Mouse (Mus musculus): ENCODE results near the gene Prkcb. TPM values are rescaled to one million over a fixed set of nuclear protein-coding genes. Genes with fewer than 3 reads are reported as not detected.

The Prkcb gene
- polyA plus RNA-seq, 1 experiment from 2014 or later, result 5.6 TPM

GRCm38 (mm10) chr7:122459203-122459965 is 170.8 kb downstream of the Prkcb start:
- Histone ChIP-seq H3K4me2 (replicated peaks) (no peak overlapping the region), H3K27me3 (no peaks in the 10 kb centered on the region), H3K9ac (no peak overlapping the region), H3K4me3 (no peak overlapping the region), H3K36me3 (no peaks in the 10 kb centered on the region), H3K27ac (no peak overlapping the region), H3K4me1 (no peaks in the 10 kb centered on the region), H3K9me3 (no peaks in the 10 kb centered on the region)
- 71% methylated on average over 9 of the region's 9 CpGs for WGBS
- peak; percentile 10; the same call in 1 of the 2 replicates for ATAC-seq (ENCODE audit: insufficient number of reproducible peaks, insufficient read depth, low FRiP score, low TSS enrichment)

- H3K4me2 ChIP-seq (replicated peaks), result no peak overlapping the region
- no peak overlapping the region for H3K27ac ChIP-seq
- no peak overlapping the region for H3K9ac ChIP-seq
- 54% methylated on average over 2 of the region's 2 CpGs for WGBS
- H3K4me3 ChIP-seq, result no peak overlapping the region
- H3K27me3 ChIP-seq, result no peaks in the 10 kb centered on the region
- no peak for ATAC-seq (ENCODE audit: insufficient number of reproducible peaks, insufficient read depth, low FRiP score, low TSS enrichment)
- H3K9me3 ChIP-seq, result no peaks in the 10 kb centered on the region
- no peaks in the 10 kb centered on the region for H3K36me3 ChIP-seq
- no peaks in the 10 kb centered on the region for H3K4me1 ChIP-seq
Measured at GRCm38 (mm10) chr7:122460020-122460419, 171.5 kb downstream of the Prkcb start.

- Histone ChIP-seq H3K4me1 (no peaks in the 10 kb centered on the region), H3K27me3 (no peaks in the 10 kb centered on the region), H3K4me2 (replicated peaks) (no peak overlapping the region), H3K9me3 (no peaks in the 10 kb centered on the region), H3K36me3 (no peaks in the 10 kb centered on the region), H3K27ac (no peak overlapping the region), H3K9ac (no peak overlapping the region), H3K4me3 (no peak overlapping the region)
- 49% methylated on average over 8 of the region's 8 CpGs for WGBS
- no peak for ATAC-seq (ENCODE audit: insufficient number of reproducible peaks, insufficient read depth, low FRiP score, low TSS enrichment)
Measured at GRCm38 (mm10) chr7:122465823-122466549, 177.4 kb downstream of the Prkcb start.

GRCm38 (mm10) chr7:122466722-122467121 is 178.2 kb downstream of the Prkcb start:
- Histone ChIP-seq H3K27me3 (no peaks in the 10 kb centered on the region), H3K27ac (no peak overlapping the region), H3K4me1 (no peaks in the 10 kb centered on the region), H3K9ac (no peak overlapping the region), H3K4me3 (no peak overlapping the region), H3K4me2 (replicated peaks) (no peak overlapping the region), H3K36me3 (no peaks in the 10 kb centered on the region), H3K9me3 (no peaks in the 10 kb centered on the region)
- 70% methylated on average over 2 of the region's 2 CpGs for WGBS
- no peak; the same call in 1 of the 2 replicates for ATAC-seq (ENCODE audit: insufficient number of reproducible peaks, insufficient read depth, low FRiP score, low TSS enrichment)

- no peak overlapping the region for H3K4me3 ChIP-seq
- H3K27me3 ChIP-seq, result no peaks in the 10 kb centered on the region
- no peak for ATAC-seq (ENCODE audit: insufficient number of reproducible peaks, insufficient read depth, low FRiP score, low TSS enrichment)
- H3K9ac ChIP-seq, result no peak overlapping the region
- no peaks in the 10 kb centered on the region for H3K9me3 ChIP-seq
- no peak overlapping the region for H3K4me2 ChIP-seq (replicated peaks)
- WGBS, result 75% methylated on average over 8 of the region's 8 CpGs
- H3K36me3 ChIP-seq, result no peaks in the 10 kb centered on the region
- H3K27ac ChIP-seq, result no peak overlapping the region
- H3K4me1 ChIP-seq, result no peaks in the 10 kb centered on the region
Measured at GRCm38 (mm10) chr7:122467831-122468230, 179.3 kb downstream of the Prkcb start.

- H3K36me3 ChIP-seq, result no peaks in the 10 kb centered on the region
- no peak; the same call in 1 of the 2 replicates for ATAC-seq (ENCODE audit: insufficient number of reproducible peaks, insufficient read depth, low FRiP score, low TSS enrichment)
- 54% methylated on average over 18 of the region's 18 CpGs for WGBS
- no peak overlapping the region for H3K4me3 ChIP-seq
- no peak overlapping the region for H3K4me2 ChIP-seq (replicated peaks)
- H3K27ac ChIP-seq, result no peak overlapping the region
- no peak overlapping the region for H3K9ac ChIP-seq
- no peaks in the 10 kb centered on the region for H3K9me3 ChIP-seq
- no peaks in the 10 kb centered on the region for H3K4me1 ChIP-seq
- H3K27me3 ChIP-seq, result no peaks in the 10 kb centered on the region
Measured at GRCm38 (mm10) chr7:122470370-122471280, 182.1 kb downstream of the Prkcb start.

GRCm38 (mm10) chr7:122472223-122472622 is 183.7 kb downstream of the Prkcb start:
- Histone ChIP-seq H3K4me3 (no peak overlapping the region), H3K9ac (no peak overlapping the region), H3K4me2 (replicated peaks) (no peak overlapping the region), H3K9me3 (no peaks in the 10 kb centered on the region), H3K4me1 (no peaks in the 10 kb centered on the region), H3K36me3 (no peaks in the 10 kb centered on the region), H3K27me3 (no peaks in the 10 kb centered on the region), H3K27ac (no peak overlapping the region)
- WGBS, result 74% methylated on average over 5 of the region's 5 CpGs
- no peak for ATAC-seq (ENCODE audit: insufficient number of reproducible peaks, insufficient read depth, low FRiP score, low TSS enrichment)

GRCm38 (mm10) chr7:122475038-122475437 is 186.5 kb downstream of the Prkcb start:
- Histone ChIP-seq H3K4me3 (no peak overlapping the region), H3K4me2 (replicated peaks) (no peak overlapping the region), H3K27ac (no peak overlapping the region), H3K27me3 (no peaks in the 10 kb centered on the region), H3K9me3 (no peaks in the 10 kb centered on the region), H3K9ac (no peak overlapping the region), H3K36me3 (no peaks in the 10 kb centered on the region), H3K4me1 (0 out of 2 replicates have a peak, but pooled peaks cover 4% of the 10 kb centered on the region)
- ATAC-seq (ENCODE audit: insufficient number of reproducible peaks, insufficient read depth, low FRiP score, low TSS enrichment), result no peak

- Histone ChIP-seq H3K9me3 (no peaks in the 10 kb centered on the region), H3K4me3 (no peak overlapping the region), H3K9ac (no peak overlapping the region), H3K27ac (no peak overlapping the region), H3K27me3 (no peaks in the 10 kb centered on the region), H3K4me2 (replicated peaks) (no peak overlapping the region), H3K36me3 (no peaks in the 10 kb centered on the region), H3K4me1 (0 out of 2 replicates have a peak, but pooled peaks cover 4% of the 10 kb centered on the region)
- ATAC-seq (ENCODE audit: insufficient number of reproducible peaks, insufficient read depth, low FRiP score, low TSS enrichment), result no peak
- 81% methylated on average over 6 of the region's 6 CpGs for WGBS
Measured at GRCm38 (mm10) chr7:122476697-122477096, 188.1 kb downstream of the Prkcb start.

- no peak for ATAC-seq (ENCODE audit: insufficient number of reproducible peaks, insufficient read depth, low FRiP score, low TSS enrichment)
- H3K27ac ChIP-seq, result no peak overlapping the region
Measured at GRCm38 (mm10) chr7:122477118-122477517, 188.6 kb downstream of the Prkcb start.

More at GRCm38 (mm10) chr7:122477118-122477517, 188.6 kb downstream of the Prkcb start:
- no peaks in the 10 kb centered on the region for H3K27me3 ChIP-seq
- H3K9ac ChIP-seq, result no peak overlapping the region
- no peaks in the 10 kb centered on the region for H3K9me3 ChIP-seq
- 53% methylated on average over 7 of the region's 7 CpGs for WGBS
- H3K4me1 ChIP-seq, result 0 out of 2 replicates have a peak, but pooled peaks cover 4% of the 10 kb centered on the region
- no peaks in the 10 kb centered on the region for H3K36me3 ChIP-seq
- H3K4me2 ChIP-seq (replicated peaks), result no peak overlapping the region
- no peak overlapping the region for H3K4me3 ChIP-seq

All from embryonic facial prominence, embryonic 12.5 days (tissue).